Mouse (Mus musculus): ENCODE results near the gene Depdc1b. TPM values are rescaled to one million over a fixed set of nuclear protein-coding genes. Genes with fewer than 3 reads are reported as not detected.
A peak's percentile ranks its signal among the peaks of the same experiment; 100 is the strongest.

Depdc1b gene
- polyA plus RNA-seq (2016; fragmentation: Nextera tagmentation; extraction: Ambion mirVana), result 10.1 and 11.4 TPM in 2 replicates

- Histone ChIP-seq H3K4me1 (peaks cover 11% of the 10 kb centered on the region), H3K27ac (no peak within 1 kb of the TSS), H3K9ac (peak within 1 kb of the TSS; percentile 64), H3K9me3 (no peaks in the 10 kb centered on the region), H3K36me3 (no peaks in the 10 kb centered on the region; the same call in 1 of the 2 replicates), H3K4me3 (peak within 1 kb of the TSS; percentile 73), H3K27me3 (replicated peaks) (no peaks in the 10 kb centered on the region), H3K4me2 (replicated peaks) (peak within 1 kb of the TSS; percentile 94)
- WGBS, result under 1% methylated on average over 48 of the region's 48 CpGs
- peak; percentile 98 for ATAC-seq (ENCODE audit: low FRiP score, low read depth)
These were observed at the start of gene Depdc1b for GRCm38 (mm10) chr13:108315702-108316486. TSS of gene Depdc1b (plus strand) at chr13:108316332.

- H3K9me3 ChIP-seq, result no peaks in the 10 kb centered on the region
- H3K9ac ChIP-seq, result no peak overlapping the region
- WGBS, result 84% methylated on average over 9 of the region's 9 CpGs
- no peak for ATAC-seq (ENCODE audit: low FRiP score, low read depth)
- H3K27ac ChIP-seq, result no peak overlapping the region
- no peaks in the 10 kb centered on the region for H3K27me3 ChIP-seq (replicated peaks)
- no peaks in the 10 kb centered on the region for H3K4me1 ChIP-seq
- no peak overlapping the region for H3K4me2 ChIP-seq (replicated peaks)
- H3K36me3 ChIP-seq, result no peaks in the 10 kb centered on the region
- no peak overlapping the region for H3K4me3 ChIP-seq
These were observed 48.1 kb upstream of the Depdc1b start for GRCm38 (mm10) chr13:108267841-108268634.

GRCm38 (mm10) chr13:108271458-108272148 lies 44.5 kb upstream of the Depdc1b start:
- H3K4me3 ChIP-seq, result no peak overlapping the region
- no peaks in the 10 kb centered on the region for H3K9me3 ChIP-seq
- H3K9ac ChIP-seq, result no peak overlapping the region
- no peaks in the 10 kb centered on the region for H3K36me3 ChIP-seq
- ATAC-seq (ENCODE audit: low FRiP score, low read depth), result no peak
- H3K4me1 ChIP-seq, result no peaks in the 10 kb centered on the region; the same call in 1 of the 2 replicates
- H3K4me2 ChIP-seq (replicated peaks), result no peak overlapping the region
- H3K27ac ChIP-seq, result no peak overlapping the region
- 43% methylated on average over 7 of the region's 7 CpGs for WGBS
- H3K27me3 ChIP-seq (replicated peaks), result no peaks in the 10 kb centered on the region

GRCm38 (mm10) chr13:108272332-108272731 lies 43.8 kb upstream of the Depdc1b start:
- Histone ChIP-seq H3K4me1 (no peaks in the 10 kb centered on the region; the same call in 1 of the 2 replicates), H3K4me3 (no peak overlapping the region), H3K9ac (no peak overlapping the region), H3K27ac (no peak overlapping the region), H3K27me3 (replicated peaks) (no peaks in the 10 kb centered on the region), H3K36me3 (no peaks in the 10 kb centered on the region), H3K9me3 (no peaks in the 10 kb centered on the region), H3K4me2 (replicated peaks) (no peak overlapping the region)
- ATAC-seq (ENCODE audit: low FRiP score, low read depth), result no peak
- WGBS, result 76% methylated on average over 8 of the region's 8 CpGs

GRCm38 (mm10) chr13:108273034-108273433 lies 43.1 kb upstream of the Depdc1b start:
- Histone ChIP-seq H3K4me3 (no peak overlapping the region), H3K4me1 (no peaks in the 10 kb centered on the region; the same call in 1 of the 2 replicates), H3K9ac (no peak overlapping the region), H3K27me3 (replicated peaks) (no peaks in the 10 kb centered on the region), H3K9me3 (no peaks in the 10 kb centered on the region), H3K27ac (no peak overlapping the region), H3K4me2 (replicated peaks) (peak overlapping the region; percentile 28; the same call in 1 of the 2 replicates), H3K36me3 (no peaks in the 10 kb centered on the region)
- 45% methylated on average over 15 of the region's 15 CpGs for WGBS
- 0 out of 2 replicates have a peak, but pooled peaks have one; percentile 37 for ATAC-seq (ENCODE audit: low FRiP score, low read depth)

GRCm38 (mm10) chr13:108273456-108273855 lies 42.7 kb upstream of the Depdc1b start:
- Histone ChIP-seq H3K9me3 (no peaks in the 10 kb centered on the region), H3K27ac (no peak overlapping the region), H3K36me3 (no peaks in the 10 kb centered on the region), H3K27me3 (replicated peaks) (no peaks in the 10 kb centered on the region), H3K9ac (no peak overlapping the region), H3K4me3 (no peak overlapping the region), H3K4me1 (no peaks in the 10 kb centered on the region; the same call in 1 of the 2 replicates), H3K4me2 (replicated peaks) (peak overlapping the region; percentile 28; the same call in 1 of the 2 replicates)
- 0 out of 2 replicates have a peak, but pooled peaks have one; percentile 13 for ATAC-seq (ENCODE audit: low FRiP score, low read depth)
- 32% methylated on average over 5 of the region's 5 CpGs for WGBS

GRCm38 (mm10) chr13:108276561-108276960 lies 39.6 kb upstream of the Depdc1b start:
- no peak overlapping the region for H3K4me3 ChIP-seq
- no peaks in the 10 kb centered on the region for H3K36me3 ChIP-seq
- no peak overlapping the region for H3K4me2 ChIP-seq (replicated peaks)
- ATAC-seq (ENCODE audit: low FRiP score, low read depth), result no peak
- no peaks in the 10 kb centered on the region for H3K9me3 ChIP-seq
- H3K9ac ChIP-seq, result no peak overlapping the region
- WGBS, result 68% methylated on average over 1 of the region's 1 CpGs
- H3K27ac ChIP-seq, result no peak overlapping the region
- no peaks in the 10 kb centered on the region for H3K27me3 ChIP-seq (replicated peaks)
- H3K4me1 ChIP-seq, result no peaks in the 10 kb centered on the region; the same call in 1 of the 2 replicates

GRCm38 (mm10) chr13:108277320-108277719 lies 38.8 kb upstream of the Depdc1b start:
- no peak for ATAC-seq (ENCODE audit: low FRiP score, low read depth)

GRCm38 (mm10) chr13:108278592-108278991 lies 37.5 kb upstream of the Depdc1b start:
- Histone ChIP-seq H3K27me3 (replicated peaks) (no peaks in the 10 kb centered on the region), H3K4me3 (no peak overlapping the region), H3K9ac (no peak overlapping the region), H3K27ac (no peak overlapping the region), H3K9me3 (no peaks in the 10 kb centered on the region), H3K4me2 (replicated peaks) (no peak overlapping the region), H3K36me3 (no peaks in the 10 kb centered on the region), H3K4me1 (no peaks in the 10 kb centered on the region)
- WGBS, result 79% methylated on average over 6 of the region's 6 CpGs
- ATAC-seq (ENCODE audit: low FRiP score, low read depth), result no peak

More at GRCm38 (mm10) chr13:108277320-108277719, 38.8 kb upstream of the Depdc1b start:
- WGBS, result 85% methylated on average over 7 of the region's 7 CpGs
- H3K4me1 ChIP-seq, result no peaks in the 10 kb centered on the region; the same call in 1 of the 2 replicates
- H3K9ac ChIP-seq, result no peak overlapping the region
- no peaks in the 10 kb centered on the region for H3K27me3 ChIP-seq (replicated peaks)
- H3K27ac ChIP-seq, result no peak overlapping the region
- H3K4me2 ChIP-seq (replicated peaks), result no peak overlapping the region
- no peaks in the 10 kb centered on the region for H3K36me3 ChIP-seq
- no peaks in the 10 kb centered on the region for H3K9me3 ChIP-seq
- H3K4me3 ChIP-seq, result no peak overlapping the region

GRCm38 (mm10) chr13:108284312-108284711 lies 31.8 kb upstream of the Depdc1b start:
- H3K4me3 ChIP-seq, result no peak overlapping the region
- no peaks in the 10 kb centered on the region for H3K27me3 ChIP-seq (replicated peaks)
- H3K27ac ChIP-seq, result no peak overlapping the region
- ATAC-seq (ENCODE audit: low FRiP score, low read depth), result no peak
- H3K4me1 ChIP-seq, result no peaks in the 10 kb centered on the region
- no peak overlapping the region for H3K4me2 ChIP-seq (replicated peaks)
- no peaks in the 10 kb centered on the region for H3K9me3 ChIP-seq
- H3K36me3 ChIP-seq, result no peaks in the 10 kb centered on the region
- H3K9ac ChIP-seq, result no peak overlapping the region
- 90% methylated on average over 2 of the region's 2 CpGs for WGBS

- H3K4me2 ChIP-seq (replicated peaks), result no peak overlapping the region
- no peak overlapping the region for H3K9ac ChIP-seq
- no peaks in the 10 kb centered on the region for H3K9me3 ChIP-seq
- no peak overlapping the region for H3K4me3 ChIP-seq
- WGBS, result 54% methylated on average over 3 of the region's 3 CpGs
- H3K27me3 ChIP-seq (replicated peaks), result no peaks in the 10 kb centered on the region
- ATAC-seq (ENCODE audit: low FRiP score, low read depth), result no peak
- H3K4me1 ChIP-seq, result no peaks in the 10 kb centered on the region
- H3K36me3 ChIP-seq, result no peaks in the 10 kb centered on the region
- H3K27ac ChIP-seq, result no peak overlapping the region
These were observed 28.2 kb upstream of the Depdc1b start for GRCm38 (mm10) chr13:108287953-108288352.

GRCm38 (mm10) chr13:108289436-108289835 lies 26.7 kb upstream of the Depdc1b start:
- no peak overlapping the region for H3K4me2 ChIP-seq (replicated peaks)
- no peaks in the 10 kb centered on the region for H3K9me3 ChIP-seq
- 84% methylated on average over 3 of the region's 3 CpGs for WGBS
- no peaks in the 10 kb centered on the region for H3K4me1 ChIP-seq
- H3K9ac ChIP-seq, result no peak overlapping the region
- ATAC-seq (ENCODE audit: low FRiP score, low read depth), result no peak
- H3K27ac ChIP-seq, result no peak overlapping the region
- no peaks in the 10 kb centered on the region for H3K27me3 ChIP-seq (replicated peaks)
- H3K4me3 ChIP-seq, result no peak overlapping the region
- H3K36me3 ChIP-seq, result no peaks in the 10 kb centered on the region
